Mouse (Mus musculus) kidney, adult 9 months (tissue): Measurements from ENCODE around the gene Mettl24.
"Not testable (repeated sequence)": the region's sequence is repeated elsewhere in the genome, so short reads cannot be mapped to it uniquely, and the experiment has no call there.

ENCODE experiments used
- DNase-seq: peaks from one replicate; pipeline ENCODE4 v3.0.0; 2022

Gene Mettl24

DNA sequence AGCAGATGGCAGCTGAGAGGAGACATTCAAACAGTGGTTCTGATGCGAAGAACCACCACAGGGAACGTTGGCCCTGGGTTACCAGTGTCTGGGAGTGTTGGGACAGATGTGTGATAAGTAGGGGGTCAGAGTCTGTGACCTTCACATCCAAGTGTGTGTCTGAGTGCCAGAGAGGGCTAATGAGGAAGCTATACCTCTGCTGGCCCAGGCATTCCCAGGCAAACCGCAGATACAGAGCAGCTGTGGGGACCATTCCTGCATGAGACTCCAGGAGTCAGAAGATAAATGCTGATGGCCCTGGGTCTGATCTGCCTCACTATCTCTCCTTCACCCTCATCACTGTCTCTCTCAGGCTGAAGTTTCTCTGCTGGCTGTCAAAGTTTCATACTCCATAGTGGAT, 57.6 kb downstream of the Mettl24 start:
- DNase-seq: no peak

DNA sequence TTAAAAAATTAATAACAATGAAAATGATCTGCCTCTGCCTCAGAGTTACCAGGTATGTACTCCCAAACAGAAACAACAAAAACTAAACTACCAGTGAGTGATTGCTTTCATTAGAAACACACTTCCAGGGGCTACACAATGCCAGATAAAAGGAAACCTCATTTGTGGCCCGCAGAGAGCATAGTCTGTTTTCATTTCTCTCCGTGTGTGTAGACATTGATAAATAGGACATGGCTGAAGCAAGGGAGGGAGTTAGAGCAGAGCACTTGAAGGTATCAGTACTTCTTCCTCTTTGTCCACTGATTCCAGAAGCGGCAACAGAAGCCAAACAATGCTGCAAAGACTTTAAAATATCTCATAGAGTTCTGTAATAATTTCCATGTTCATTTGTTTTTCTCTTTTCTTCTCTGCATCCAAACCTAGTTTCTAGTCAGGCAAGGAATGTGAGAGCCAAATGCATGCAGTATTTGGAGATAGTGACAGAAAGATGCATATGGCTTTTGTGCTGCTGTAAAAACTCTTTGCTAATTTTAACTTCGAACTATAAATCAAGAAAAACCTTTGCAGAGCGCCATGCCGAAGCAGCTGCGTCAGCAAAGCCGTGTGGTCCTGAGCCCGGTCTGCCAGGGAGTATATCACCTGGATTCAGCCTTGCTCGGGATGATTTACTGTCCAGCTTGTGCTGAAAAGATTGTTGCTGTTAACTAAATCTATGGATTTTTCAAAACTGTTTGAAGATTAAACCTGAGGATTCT, 67.4 kb downstream of the Mettl24 start:
- DNase-seq: no peak

DNA sequence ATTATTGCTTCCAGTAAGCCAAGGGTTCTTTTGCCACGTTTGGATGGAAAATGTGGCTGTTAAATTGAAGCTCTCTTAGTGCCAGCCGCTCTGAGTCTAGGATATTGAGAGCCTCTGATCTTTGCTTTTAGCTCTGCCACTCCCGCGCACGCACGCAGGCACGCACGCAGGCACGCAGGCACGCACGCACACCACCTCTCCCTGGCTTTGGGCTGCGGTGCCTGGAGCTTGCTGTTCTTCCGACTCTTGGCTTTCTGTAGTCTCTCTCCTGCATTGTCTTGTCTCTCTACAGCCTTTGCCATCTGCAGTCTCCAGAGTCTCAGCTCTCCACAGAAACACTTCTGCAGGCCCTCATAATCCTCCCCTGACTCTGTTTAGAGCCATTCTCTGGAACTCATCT, 68.1 kb downstream of the Mettl24 start:
- DNase-seq: no peak

GRCm38 (mm10) chr10:40753036-40753435, 70.0 kb downstream of the Mettl24 start:
- no peak for DNase-seq

- DNase-seq: no peak
Observed at GRCm38 (mm10) chr10:40758171-40759010, 75.3 kb downstream of the Mettl24 start.

GRCm38 (mm10) chr10:40759391-40760194, 76.5 kb downstream of the Mettl24 start:
- DNase-seq: not testable (repeated sequence)

- no peak for DNase-seq
Observed at GRCm38 (mm10) chr10:40760195-40761009, 77.3 kb downstream of the Mettl24 start.

DNA sequence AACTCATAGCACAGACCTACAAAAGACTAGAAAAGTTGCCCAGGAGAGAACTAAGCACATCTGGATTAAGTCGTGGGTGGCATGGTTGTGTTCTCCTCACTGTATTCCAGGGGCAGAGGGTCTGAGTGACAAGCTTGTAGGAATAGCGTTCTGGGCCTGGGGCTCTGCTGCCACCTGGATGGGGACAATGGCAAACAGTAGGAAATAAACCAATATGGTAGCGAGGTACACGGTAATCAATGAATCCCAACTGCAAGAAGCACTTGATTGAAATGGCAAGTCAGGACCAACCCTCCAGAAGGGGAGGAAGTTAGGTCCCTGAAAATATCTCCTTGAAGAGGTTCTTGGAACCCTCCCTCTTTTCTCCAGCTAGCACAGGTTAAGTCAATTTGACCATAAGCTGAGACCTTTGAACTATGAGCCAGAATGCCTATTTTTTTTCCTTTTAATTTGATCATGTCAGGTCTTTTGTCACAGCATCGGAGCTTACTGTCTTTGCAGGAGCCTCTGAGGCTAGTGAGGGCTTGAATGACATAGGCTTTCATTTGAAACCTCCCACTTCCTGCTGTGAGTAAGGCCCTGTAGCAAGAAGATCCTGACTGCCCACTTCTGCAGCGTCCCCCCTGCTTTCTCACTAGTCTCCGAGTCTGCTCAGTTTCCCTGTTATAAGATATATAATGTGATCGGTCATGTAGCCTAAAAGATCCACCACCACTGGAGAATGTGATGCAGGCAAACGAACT, 78.1 kb downstream of the Mettl24 start:
- DNase-seq: no peak

GRCm38 (mm10) chr10:40762624-40763023, 79.5 kb downstream of the Mettl24 start:
- DNase-seq: no peak

- no peak for DNase-seq
Observed at GRCm38 (mm10) chr10:40763084-40763720, 80.1 kb downstream of the Mettl24 start.

GRCm38 (mm10) chr10:40772266-40772665, 89.2 kb downstream of the Mettl24 start:
- no peak for DNase-seq

DNA sequence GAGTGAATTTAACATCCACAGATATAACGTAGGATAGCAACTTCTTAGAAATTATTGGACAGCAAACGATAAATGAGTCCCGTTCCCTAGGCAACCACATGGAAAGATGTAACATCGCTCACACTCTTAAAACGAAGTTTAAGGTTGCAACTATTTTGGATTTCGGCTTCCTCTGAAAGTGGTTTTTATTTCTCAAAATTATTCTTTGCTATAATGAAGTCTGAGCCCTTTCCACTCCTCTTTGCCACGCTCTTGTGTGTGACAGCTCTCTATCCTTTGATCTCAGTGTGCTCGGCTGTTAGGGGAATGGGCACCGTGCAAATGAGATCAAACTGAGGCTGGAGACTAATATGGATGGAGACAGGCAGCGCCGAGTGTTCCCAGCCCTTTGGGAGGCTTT, 92.1 kb downstream of the Mettl24 start:
- no peak for DNase-seq

GRCm38 (mm10) chr10:40775655-40776054, 92.6 kb downstream of the Mettl24 start:
- DNase-seq: no peak

DNA sequence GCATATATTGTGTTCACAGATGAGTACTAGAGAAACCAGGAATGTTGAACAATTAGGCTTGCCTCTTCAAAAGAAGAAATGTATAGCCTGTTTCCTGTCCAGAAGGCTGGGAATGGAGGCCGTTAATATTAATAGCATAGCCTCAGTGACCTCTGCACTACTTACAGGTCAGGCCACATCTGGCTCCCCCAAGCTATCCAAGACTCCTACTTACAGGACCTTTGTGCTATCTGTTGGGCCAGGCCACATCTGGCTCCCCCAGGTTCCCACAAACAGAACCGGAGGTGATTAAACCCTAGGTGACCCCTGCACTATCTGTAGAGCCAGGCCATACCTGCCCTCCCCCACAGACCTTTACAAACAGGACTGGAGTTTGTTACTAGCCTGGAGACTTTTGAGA, 94.1 kb downstream of the Mettl24 start:
- no peak for DNase-seq

GRCm38 (mm10) chr10:40778472-40778871, 95.4 kb downstream of the Mettl24 start:
- no peak for DNase-seq

- no peak for DNase-seq
Observed at GRCm38 (mm10) chr10:40790406-40790805, 107.3 kb downstream of the Mettl24 start.

GRCm38 (mm10) chr10:40792115-40792514, 109.0 kb downstream of the Mettl24 start:
- DNase-seq: no peak

- DNase-seq: no peak
Observed at GRCm38 (mm10) chr10:40805221-40805620, 122.1 kb downstream of the Mettl24 start.

- peak; percentile 45 for DNase-seq
Observed at GRCm38 (mm10) chr10:40806221-40806620, 123.1 kb downstream of the Mettl24 start.

DNA sequence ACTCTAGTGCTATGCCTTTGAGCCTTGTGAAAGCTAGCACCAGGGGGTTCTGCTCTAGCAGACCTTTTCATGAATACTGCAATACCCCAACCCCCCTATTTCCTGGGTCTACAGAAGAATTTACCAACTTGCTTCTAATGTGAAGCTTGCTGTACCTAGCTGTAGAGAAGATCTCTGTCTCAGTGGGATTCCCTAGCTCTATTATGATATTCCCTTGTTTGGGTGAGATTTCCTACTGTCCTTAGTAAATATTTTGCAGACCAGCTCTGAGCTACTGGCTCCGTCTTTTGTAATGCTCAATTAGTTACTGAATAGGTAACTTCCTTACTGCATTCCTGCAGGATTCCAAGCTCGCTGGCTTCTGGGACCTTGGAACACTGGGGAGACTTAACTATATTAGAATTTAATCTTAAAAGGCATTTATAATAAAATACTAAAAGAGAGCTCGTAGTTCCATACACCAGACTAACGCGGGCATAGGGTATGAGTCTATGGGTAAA, 126.4 kb downstream of the Mettl24 start:
- DNase-seq: peak; percentile 72

DNA sequence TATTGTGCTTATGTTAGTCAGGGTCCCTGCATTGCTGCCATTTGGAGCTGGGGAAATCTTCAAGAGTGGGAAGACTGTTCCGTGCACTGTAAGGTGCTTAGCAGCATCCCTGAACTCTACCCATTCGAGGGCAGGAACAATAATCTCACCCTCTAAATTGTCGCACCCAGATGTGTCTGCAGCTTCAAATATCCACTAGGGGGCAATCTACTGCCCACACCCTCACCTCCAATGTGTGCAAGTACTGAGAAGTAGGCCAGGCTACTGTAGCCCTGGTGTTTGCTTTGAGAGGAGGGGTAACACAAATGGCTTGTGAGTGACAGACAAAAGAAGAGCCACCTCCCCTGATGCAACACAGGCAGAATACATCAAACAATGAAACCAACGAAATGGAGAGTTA, 130.5 kb downstream of the Mettl24 start:
- no peak for DNase-seq
